In genomic region chr2:153526850-153527530, GRCm38 (mm10) we compare ENCODE assay signal across 12 mouse cellular contexts. TPM values are rescaled to one million over a fixed set of nuclear protein-coding genes. Genes with fewer than 3 reads are reported as not detected.
DNase-seq lines count a peak whose midpoint lies in the region; ATAC-seq and TF ChIP-seq lines count a peak whose summit lies in the region.
"Had no signal": no experiment of that assay in that cellular context is flagged by ENCODE, and none has a peak within 500 bp of the region (broad histone marks: within the 10 kb centered on the region; RNA-seq: fewer than 3 reads in every experiment).

No protein-coding gene starts in this region.

- TF ChIP-seq POLR2A in cerebellum, adult 2 months (IDR thresholded peaks at IDR 0.05; ENCODE audit: borderline replicate concordance, insufficient read depth, low read length) = no peak

- H3K27ac ChIP-seq in cerebellum, adult 2 months (ENCODE audit: insufficient read depth, low read length) = peak overlapping the region; percentile 54
- peak overlapping the region; percentile 84 for H3K27ac ChIP-seq in liver, embryonic 14.5 days

- WGBS in cerebellum, adult 2 months = 47% methylated on average over 9 of the region's 9 CpGs
- 57% methylated on average over 9 of the region's 9 CpGs for WGBS in liver, embryonic 14.5 days (ENCODE audit: insufficient replicate concordance)

- no peaks in the 10 kb centered on the region for H3K36me3 ChIP-seq in liver, embryonic 14.5 days (replicated peaks; ENCODE audit: control insufficient read depth, insufficient read depth, low read depth)

- DNase-seq in cerebellum, adult 2 months = peak; percentile 29 to 46
- DNase-seq in cerebellum, postnatal 36 days = no peak
- peak; percentile 58 for DNase-seq in urinary bladder, adult 2 months (ENCODE audit: low spot score)
- DNase-seq in urinary bladder, postnatal 10 days (ENCODE audit: low spot score) = no peak
- no peak for DNase-seq in liver, embryonic 14.5 days (ENCODE audit: low read depth in 3 of 3, low spot score in 3 of 3)
- no peak for DNase-seq in c-Kit-positive CD71-positive TER-119-positive erythroid progenitor cells, embryonic 14.5 days (ENCODE audit: low spot score)
- DNase-seq: thymus, postnatal 36 days had no signal

- TF ChIP-seq EP300 in liver, embryonic 14.5 days (IDR thresholded peaks at IDR 0.05; ENCODE audit: low read depth) = no peak

- peaks cover 25% of the 10 kb centered on the region for H3K4me1 ChIP-seq in cerebellum, adult 2 months (ENCODE audit: control insufficient read depth, insufficient read depth, low read length)
- peaks cover 50 to 51% of the 10 kb centered on the region in 2 experiments for H3K4me1 ChIP-seq in liver, embryonic 14.5 days (replicated peaks; ENCODE audit: control insufficient read depth in 2 of 2, insufficient read depth in 2 of 2, low read length in 1 of 2)

- H3K27me3 ChIP-seq in cerebellum, adult 2 months (ENCODE audit: control insufficient read depth, insufficient read depth, low read length) = no peaks in the 10 kb centered on the region
- no peaks in the 10 kb centered on the region for H3K27me3 ChIP-seq in liver, embryonic 14.5 days (ENCODE audit: control insufficient read depth, insufficient read depth, low read length)

- H3K4me3 ChIP-seq in cerebellum, adult 2 months (replicated peaks; ENCODE audit: insufficient read depth, low read depth, low read length) = peak overlapping the region; percentile 75
- H3K4me3 ChIP-seq in liver, embryonic 14.5 days (ENCODE audit: insufficient read depth in 1 of 2, low read depth in 2 of 2, low read length in 2 of 2) = peak overlapping the region; percentile 82 to 86

- no peak for ATAC-seq in liver, embryonic 14.5 days (ENCODE audit: insufficient read depth)
- no peak for ATAC-seq in monocyte, adult 5-6 weeks (replicated peaks; ENCODE audit: insufficient number of reproducible peaks, low FRiP score, low TSS enrichment, poor library complexity, severe bottlenecking)
- no peak for ATAC-seq in cerebellum, adult (ENCODE audit: insufficient number of reproducible peaks, low FRiP score, low TSS enrichment)

- TF ChIP-seq CTCF in cerebellum, adult 2 months (IDR thresholded peaks at IDR 0.05; ENCODE audit: borderline replicate concordance, insufficient read depth, low read depth, low read length) = no peak
- peak; percentile 8; the same call in 1 of the 2 replicates for TF ChIP-seq CTCF in liver, embryonic 14.5 days (IDR thresholded peaks at IDR 0.05; ENCODE audit: low read depth)

- H3K9ac ChIP-seq in liver, embryonic 14.5 days (replicated peaks) = peak overlapping the region; percentile 88

- H3K9me3 ChIP-seq in liver, embryonic 14.5 days (ENCODE audit: control insufficient read depth, low read length) = no peaks in the 10 kb centered on the region

- H3K4me2 ChIP-seq in liver, embryonic 14.5 days (ENCODE audit: low read depth) = peak overlapping the region; percentile 95

RNA-seq across cellular contexts. Expression of gene Nol4l, which starts 2.8 kb away (rescaled TPM):
- polyA plus RNA-seq in cerebellum, adult 2 months (2012; rRNA removed) = 23.1 and 24.3 TPM in 2 replicates
- 11.7 and 15.8 TPM in 2 replicates for polyA plus RNA-seq in urinary bladder, adult 2 months (2012; rRNA removed)
- polyA plus RNA-seq in liver, embryonic 14.5 days (2012; rRNA removed) = 5.7 and 6.0 TPM in 2 replicates
- 3.7 and 4.4 TPM in 2 replicates for polyA plus RNA-seq in liver, embryonic 14.5 days (2014; fragmentation: Nextera tagmentation; extraction: Ambion mirVana)
- total RNA-seq in monocyte, adult 5-6 weeks (2017) = 1.3 to 3.7 TPM (median 1.4 TPM) in 3 replicates

RNA-seq across cellular contexts. Expression of gene 4930404H24Rik, which starts 34.4 kb away (rescaled TPM):
- not detected in 2 replicates for polyA plus RNA-seq in cerebellum, adult 2 months (2012; rRNA removed)
- polyA plus RNA-seq in urinary bladder, adult 2 months (2012; rRNA removed) = not detected in 2 replicates
- polyA plus RNA-seq in liver, embryonic 14.5 days (2012; rRNA removed) = not detected in 2 replicates
- not detected in 2 replicates for polyA plus RNA-seq in liver, embryonic 14.5 days (2014; fragmentation: Nextera tagmentation; extraction: Ambion mirVana)
- total RNA-seq in monocyte, adult 5-6 weeks (2017) = not detected in 3 replicates
- total RNA-seq: megakaryocyte-erythroid progenitor cell, adult 5-6 weeks had no signal
- polyA plus RNA-seq: brain, embryonic 14.5 days; gonadal fat pad, adult 2 months had no signal

Comparison
In these comparisons a context has a peak if more than half of its experiments do, and no peak if none do; other contexts are left out.
1. DNase-seq: peak in cerebellum, adult 2 months (2 of 2) and urinary bladder, adult 2 months (single experiment); none in cerebellum, postnatal 36 days (0 of 2), urinary bladder, postnatal 10 days (single experiment), liver, embryonic 14.5 days (0 of 3) and c-Kit-positive CD71-positive TER-119-positive erythroid progenitor cells, embryonic 14.5 days (single experiment).